Mouse (Mus musculus): ENCODE data around the gene Ly86.

The Ly86 gene

DNA sequence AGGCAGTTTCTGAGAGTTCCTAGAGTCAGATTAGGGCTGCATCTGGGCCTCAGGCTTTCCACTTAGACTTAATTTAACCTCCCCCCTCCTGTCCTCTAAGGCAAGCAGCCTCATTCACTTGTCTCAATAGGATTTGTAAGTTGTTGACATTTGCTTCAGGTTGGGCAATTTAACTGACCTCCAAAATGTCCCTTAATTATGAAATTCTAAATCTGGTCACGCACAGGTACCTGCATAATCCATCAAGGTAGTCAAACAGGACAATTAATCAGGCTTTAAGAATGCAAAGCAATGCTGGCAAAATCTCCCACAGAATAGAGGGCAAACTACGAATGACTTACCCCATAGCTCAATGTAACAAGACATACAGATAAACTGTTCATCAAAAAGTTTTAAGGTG is 8.0 kb downstream of the Ly86 start:
- no peak for DNase-seq (ENCODE audit: low read depth, low spot score)

DNA sequence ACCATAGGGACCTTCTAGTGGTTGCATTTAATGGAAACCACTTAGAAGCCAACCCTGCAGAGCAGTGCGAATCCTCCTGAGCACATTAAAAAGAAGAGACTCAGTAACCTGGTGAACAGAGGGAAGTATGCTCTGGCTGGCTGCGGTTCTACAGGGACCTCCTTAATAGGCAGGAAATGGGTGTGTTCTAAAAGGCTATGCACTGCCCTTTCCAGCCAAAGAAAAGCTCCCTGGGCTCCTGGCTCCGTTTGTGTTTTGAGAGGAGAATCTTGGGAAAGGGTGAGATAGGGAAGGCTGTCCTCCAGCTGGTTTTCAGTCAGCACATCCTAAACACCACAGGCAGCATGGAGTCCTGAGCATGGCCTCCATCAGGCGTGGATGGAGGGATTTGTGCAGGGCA is 8.9 kb downstream of the Ly86 start:
- DNase-seq (ENCODE audit: low read depth, low spot score), result no peak

DNA sequence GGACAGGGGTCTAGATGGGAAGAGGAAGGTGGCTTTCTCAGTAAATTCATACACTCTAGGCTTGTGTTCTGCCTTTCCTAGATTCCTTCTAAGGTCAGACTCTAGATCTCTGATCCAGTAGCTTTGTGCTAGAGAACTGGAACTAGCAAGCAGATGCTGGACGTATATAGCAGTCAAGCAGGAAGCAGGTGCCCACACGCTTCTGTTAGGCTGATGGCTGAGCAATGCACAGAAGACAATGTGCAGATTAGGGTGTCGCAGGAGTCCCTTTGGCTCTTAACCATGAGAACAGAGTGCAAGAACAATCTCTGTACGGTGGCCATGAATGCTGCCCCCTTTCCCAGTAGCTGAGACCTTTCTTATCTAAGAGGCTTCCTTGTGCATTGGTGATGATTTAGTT is 9.4 kb downstream of the Ly86 start:
- DNase-seq (ENCODE audit: low read depth, low spot score), result no peak

DNA sequence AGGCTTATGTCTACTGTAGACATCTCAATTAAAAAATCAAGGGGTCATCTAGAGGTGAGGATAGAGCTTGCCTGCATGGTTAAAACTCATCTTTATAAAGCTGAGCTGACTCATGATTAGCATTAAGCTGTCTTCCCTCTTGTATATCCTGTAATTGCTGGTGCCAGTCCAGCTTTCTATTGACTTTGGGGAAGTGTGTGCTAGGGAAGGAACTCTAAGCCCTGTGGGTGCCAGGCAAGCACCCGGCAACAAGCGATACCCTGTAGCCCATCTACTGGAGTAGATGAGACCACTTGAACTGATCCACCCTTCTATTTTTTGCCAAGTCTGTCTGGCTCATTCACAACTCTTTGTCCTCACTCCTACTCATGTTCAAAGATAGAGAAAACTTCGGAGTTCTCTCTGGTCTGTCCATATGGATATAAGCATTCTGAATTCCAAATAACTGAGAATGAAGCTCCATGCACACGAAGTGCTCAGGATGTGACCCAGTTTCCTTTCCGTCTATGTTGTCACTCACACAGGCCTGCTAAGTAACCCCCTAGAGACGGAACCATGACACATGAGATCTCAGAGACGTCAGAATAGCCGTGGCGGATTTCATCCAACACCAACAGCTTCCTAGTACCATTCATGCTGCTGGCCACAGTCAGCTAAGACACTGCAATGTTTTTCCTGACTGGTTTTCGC is 10.8 kb downstream of the Ly86 start:
- DNase-seq (ENCODE audit: low read depth, low spot score), result no peak

DNA sequence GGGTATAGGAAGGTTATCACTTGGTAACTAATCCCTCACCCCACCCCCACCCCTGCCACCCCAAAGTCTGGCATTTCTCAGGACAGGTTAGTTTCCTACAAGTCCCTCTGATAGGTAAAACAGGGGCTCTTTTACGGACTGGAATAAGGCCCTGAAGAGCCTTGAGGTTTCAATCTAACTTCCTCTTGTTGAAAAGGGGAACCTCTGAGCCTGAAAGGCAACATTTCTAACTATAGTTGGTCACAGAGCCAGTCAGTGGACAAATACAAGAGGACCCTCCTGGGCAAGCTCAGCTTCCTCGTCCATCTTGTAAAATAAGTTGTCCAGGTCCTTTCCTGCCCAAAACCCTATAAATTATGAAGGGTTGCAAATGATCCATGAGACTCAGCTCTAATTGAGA is 11.5 kb downstream of the Ly86 start:
- DNase-seq (ENCODE audit: low read depth, low spot score), result no peak

DNA sequence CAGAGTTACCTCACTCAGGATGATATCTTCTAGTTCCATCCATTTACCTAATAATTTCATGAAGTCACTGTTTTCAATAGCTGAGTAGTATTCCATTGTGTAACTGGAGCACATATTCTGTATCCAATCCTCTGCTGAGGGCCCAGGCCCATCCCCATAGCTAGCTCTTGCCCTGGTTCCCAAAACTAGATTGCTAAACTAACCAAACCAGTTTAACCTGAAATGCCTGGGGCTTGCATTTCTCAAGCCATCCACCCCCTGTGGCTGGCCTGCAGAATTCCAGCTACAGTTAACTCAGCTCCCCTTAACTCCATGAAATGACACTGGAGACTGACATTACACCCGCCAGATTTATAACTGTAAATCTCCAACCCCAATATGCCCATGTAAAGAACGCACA is 13.1 kb downstream of the Ly86 start:
- no peak for DNase-seq (ENCODE audit: low read depth, low spot score)

DNA sequence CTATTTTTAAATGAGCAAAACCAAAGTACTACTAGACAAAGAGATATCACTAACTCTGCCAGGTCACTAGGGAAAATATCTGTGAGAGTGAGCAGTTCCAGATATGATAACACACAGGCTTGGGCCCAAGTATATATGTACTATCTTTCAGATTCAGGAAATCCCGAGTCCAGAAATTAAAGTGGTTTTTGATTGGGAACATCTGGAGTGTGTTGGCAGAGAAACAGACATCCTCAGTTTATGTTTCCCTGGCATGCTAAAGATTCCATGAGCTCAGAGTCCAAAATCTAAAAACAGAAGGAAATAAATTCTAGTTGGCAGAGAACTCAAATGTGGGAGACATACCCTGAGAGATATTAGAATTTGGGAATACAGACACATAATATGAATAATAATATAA is 16.2 kb downstream of the Ly86 start:
- no peak for DNase-seq (ENCODE audit: low read depth, low spot score)

DNA sequence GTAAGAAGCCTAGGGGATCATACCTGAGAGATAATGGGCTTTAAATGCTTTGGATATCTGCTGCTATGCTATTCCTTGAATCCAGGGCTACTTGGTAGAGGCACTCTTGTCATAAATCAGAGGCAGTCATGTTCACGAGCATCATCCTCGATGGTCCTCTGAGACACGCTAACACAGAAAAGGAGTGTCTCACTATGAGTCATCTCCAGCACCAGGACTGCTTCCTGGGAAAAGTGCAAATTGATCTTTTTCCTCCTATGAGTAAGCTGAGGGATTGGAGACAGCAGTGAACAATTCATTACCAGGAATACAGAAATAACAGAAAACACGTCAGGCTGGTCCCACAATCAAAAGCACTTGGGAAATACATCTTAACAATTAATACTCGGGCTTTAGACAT is 19.3 kb downstream of the Ly86 start:
- no peak for DNase-seq (ENCODE audit: low read depth, low spot score)

DNA sequence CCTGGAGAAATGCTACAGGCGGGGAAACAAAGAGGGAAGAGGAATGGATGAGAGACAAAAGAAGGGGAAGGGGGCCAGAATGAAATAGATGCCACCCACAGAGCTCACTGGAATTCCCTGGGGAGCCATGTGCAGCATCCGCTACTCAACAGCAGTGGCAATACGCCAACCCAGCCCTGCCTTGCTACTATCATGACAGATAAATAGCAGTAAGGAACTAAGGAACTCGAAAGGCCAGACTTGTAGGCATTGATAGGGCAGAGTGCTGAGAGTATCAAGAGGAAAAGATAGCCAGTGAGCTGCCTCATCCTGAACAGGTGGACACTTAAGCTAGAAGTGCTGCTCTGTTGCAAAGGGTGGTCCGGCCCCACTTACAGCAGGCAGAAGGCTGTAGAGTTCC is 31.4 kb downstream of the Ly86 start:
- DNase-seq (ENCODE audit: low read depth, low spot score), result peak; percentile 10

DNA sequence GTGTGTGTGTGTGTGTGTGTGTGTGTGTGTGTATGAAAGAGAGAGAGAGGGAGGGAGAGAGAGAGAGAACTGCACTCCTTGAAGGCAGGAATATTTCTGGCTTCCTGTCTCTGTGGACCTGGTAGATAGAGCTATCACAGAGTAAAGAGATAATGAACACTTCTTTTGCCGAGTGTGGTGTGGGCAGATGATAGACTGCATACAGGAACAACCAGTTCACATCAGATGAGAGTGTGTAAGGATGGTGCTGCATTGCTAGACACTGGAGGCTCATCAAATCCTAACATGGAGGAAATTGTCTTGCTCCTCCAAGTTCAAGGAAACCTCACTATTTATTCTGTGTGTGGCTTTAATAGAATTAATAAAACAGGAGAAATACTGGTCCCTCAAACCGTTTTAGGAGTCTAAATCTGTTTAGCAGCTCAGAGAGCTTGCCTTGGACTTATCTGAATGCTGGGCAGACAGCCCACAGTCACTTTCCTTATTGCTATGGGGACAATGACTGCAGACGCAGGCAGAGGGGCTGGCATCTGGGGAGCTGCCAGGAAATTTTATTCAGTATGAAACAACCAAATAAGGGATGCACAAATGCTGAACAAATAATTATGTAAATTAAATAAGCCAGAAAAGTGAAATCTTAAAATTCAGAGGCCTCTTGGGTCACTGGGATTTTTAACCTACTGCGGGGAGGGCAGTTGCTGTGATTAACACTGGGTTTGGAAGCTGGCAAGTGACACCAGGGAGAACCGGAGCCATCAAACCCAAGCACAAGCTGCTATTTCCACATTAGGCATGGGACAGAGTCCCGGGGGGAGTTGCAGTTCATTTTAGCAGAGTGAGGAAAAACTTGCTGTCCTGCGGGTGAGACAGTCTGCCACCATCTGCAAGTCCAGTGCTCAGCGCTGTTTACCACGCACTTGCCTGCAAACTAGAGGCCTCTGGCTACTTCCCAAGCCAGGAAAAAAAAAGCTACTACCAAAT is 43.5 kb downstream of the Ly86 start:
- no peak for DNase-seq (ENCODE audit: low read depth, low spot score)

DNA sequence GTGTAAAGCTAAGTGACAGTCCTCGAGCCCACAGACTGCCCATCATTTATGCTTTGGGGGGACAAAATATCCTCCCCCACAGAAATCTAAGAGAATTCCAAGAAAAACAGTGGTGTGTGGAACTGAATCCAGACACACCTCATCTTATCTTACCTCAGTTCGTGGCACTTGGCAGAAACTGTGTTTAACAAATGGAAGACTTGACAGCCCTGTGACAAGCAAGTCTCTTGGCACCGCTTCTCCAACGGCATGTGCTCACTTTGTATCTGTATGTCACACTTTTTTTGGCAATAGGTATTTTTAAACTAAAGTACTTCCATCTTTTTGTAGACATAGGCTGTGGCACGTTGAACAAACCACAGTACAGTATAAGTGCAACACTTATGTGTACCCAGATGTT is 44.3 kb downstream of the Ly86 start:
- no peak for DNase-seq (ENCODE audit: low read depth, low spot score)

DNA sequence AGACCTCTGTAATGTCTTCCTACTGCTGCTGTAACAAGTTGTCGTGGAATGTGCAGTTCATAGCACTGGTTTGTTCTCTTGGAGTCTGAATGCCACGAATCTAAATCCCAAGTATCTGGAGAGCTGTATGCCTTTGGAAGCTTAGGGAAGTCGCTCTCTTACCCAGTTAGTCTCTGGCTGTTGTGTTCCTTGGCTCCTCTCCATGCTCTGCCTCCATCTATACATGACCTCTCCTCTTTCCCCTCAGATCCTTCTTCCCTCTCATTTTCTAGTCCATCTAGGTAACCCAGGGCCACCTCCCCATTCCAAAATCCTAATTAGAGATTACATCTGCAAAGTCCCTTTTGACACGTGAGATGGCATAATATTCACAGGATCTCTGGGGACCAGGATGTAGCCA is 53.8 kb downstream of the Ly86 start:
- DNase-seq (ENCODE audit: low read depth, low spot score), result no peak

DNA sequence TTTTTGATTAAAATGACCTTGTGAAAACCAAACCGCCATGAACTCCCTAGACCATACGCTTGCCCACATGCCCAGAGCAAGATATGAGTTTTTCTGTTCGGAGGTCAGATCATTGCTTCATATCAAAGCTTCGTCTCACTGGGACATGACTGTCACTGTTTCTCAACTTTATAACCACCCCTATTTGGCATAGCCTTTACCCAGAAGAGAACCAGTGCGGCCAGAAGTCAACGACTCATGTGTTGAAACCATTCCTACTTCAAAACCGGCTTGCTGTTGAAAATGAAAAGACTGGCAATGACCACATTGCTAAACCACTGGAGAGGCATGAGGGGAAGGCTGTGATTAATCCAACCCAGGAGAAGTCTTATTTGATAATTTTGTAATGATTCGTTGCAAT is 54.3 kb downstream of the Ly86 start:
- no peak for DNase-seq (ENCODE audit: low read depth, low spot score)

DNA sequence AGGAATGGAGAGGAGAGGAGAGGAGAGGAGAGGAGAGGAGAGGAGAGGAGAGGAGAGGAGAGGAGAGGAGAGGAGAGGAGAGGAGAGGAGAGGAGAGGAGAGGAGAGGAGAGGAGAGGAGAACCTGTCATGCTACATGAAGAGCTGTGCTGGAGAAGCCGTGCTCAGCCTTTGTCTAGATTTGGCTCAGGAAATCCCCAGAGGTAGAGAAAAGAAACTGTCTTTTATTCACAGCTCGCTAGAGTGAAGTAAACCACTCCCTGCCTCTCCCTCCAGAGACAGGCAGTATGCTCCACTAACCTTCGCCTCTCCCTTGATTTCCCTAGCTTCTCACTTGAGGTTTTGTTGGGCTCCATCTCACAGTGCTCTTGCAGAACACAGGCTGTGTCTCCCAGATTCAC is 57.4 kb downstream of the Ly86 start:
- no peak for DNase-seq (ENCODE audit: low read depth, low spot score)

DNA sequence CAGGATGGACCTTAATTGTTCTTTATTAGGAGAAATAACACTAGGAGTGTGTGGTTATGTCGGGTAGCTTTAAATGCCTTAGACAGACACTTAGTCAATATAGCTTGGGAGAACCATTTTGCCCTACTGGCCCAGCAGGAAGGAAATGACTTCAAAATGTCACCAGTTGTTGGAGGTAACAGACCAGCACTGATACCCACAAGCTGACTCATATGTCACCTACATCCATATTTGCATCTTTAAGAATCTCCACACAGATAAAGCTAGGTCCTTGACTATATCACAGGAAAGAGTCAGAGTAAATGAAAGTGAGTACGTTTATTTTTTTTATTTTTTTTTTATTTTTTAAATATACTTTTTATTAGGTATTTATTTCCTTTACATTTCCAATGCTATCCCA is 58.7 kb downstream of the Ly86 start:
- DNase-seq (ENCODE audit: low read depth, low spot score), result no peak

DNA sequence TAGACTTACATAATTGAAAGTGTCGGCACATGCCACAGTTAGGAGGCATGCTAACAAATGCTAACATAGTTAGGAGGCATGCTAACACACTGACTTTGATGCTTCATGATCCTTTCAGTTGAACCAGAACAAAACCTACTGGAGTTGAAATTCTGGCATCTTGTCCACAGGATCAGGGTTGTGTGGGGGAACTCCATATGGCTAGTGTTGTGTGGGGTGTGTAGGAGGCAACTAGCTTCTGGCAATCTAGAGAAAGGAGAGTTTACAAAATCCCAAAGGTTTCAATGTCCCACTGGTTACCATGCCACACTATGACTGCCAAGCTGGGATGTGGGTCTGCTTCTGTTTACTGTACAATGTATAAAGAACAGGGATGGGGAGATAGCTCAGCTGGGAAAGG is 70.7 kb downstream of the Ly86 start:
- DNase-seq (ENCODE audit: low read depth, low spot score), result no peak

DNA sequence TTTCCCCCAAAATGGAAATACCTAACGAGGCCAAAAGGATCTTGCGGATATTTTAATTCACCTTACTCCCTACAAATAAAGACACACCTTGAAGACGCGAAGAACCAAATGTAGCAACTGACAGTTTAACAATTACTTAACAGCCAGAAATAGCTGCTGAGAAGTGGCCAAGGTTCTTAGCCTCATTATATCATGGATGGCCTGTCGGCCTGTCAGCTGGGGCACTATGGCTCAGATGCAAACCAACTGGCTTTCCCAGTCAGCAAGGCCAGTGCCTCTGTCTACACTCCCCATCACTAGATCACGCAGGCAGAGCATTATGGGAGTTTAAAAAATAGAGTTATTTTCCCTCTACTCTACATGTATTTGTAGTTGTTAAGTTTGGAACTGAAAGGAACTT is 78.4 kb downstream of the Ly86 start:
- no peak for DNase-seq (ENCODE audit: low read depth, low spot score)

DNA sequence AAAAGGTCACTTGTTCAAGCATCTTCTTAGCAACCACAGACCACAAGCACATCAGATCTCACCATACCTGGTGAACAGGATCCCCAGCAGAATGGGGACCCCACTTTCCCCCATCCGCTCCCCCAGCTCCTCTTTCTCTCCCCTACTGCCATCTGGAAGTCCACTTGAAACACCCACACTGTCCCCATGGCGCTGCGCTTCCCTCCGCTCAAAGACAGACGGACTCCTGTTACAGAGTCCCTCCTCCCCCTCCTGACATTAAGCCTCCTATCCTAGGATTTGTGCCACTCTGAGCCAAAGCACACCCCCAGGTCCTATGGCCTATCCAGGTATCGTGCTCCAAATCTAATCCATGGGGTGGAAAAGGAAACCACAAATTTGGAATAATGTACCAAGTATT is 79.9 kb downstream of the Ly86 start:
- DNase-seq (ENCODE audit: low read depth, low spot score), result no peak

DNA sequence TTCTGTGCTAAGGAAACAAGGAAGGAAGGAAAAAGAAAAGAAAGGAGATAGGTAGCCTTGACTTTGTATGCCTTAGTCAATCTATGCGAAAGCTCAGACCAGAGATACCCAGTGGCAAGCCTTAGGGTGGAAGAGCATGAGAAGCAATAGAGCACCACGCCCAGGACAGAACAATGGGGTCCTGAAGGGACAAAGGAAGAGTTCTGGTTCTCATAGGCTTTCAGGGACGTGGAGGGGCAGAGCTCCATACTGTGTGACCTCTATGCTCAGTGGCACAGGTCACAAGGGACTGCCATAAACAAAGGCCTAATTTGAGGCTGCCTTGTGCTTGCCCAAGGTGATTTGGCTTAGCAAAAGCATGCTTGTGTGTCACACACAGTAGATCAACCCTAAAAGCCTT is 80.4 kb downstream of the Ly86 start:
- DNase-seq (ENCODE audit: low read depth, low spot score), result no peak

DNA sequence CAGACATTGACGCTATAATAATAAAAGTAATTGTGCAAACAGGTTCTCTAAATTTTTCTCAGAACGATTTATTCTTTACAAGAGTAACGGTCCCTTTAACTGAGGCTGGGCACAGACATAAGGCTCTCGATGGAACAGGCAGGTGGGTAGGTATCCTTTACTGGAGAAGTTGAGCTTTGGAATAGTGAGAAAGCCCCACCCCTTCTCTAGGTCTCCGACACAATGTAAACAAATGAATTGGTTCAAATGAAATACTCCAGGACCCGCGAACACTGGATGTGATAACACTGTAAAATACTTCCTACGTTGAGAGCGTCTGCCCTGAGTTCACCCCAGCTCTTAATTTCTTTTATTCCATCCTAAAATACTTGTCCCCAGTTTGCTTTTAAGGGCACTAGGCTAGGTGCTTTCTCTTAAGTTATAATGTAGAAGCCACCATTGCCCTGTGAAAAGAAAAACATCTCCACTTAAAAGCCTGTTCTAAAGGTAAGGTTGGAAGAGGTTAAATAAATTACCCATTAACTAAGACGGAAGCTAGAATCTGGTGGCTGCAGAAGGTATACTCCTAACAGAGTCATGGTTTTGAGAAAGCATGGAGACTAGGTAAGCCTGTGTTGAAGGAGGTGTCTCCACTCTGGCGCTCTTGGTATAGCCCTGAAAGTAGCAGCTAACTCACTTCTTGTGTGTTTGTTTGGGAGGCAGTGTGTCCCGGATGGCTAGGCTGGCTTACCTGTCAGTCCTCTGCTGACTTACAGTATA is 81.7 kb downstream of the Ly86 start:
- DNase-seq (ENCODE audit: low read depth, low spot score), result no peak

DNA sequence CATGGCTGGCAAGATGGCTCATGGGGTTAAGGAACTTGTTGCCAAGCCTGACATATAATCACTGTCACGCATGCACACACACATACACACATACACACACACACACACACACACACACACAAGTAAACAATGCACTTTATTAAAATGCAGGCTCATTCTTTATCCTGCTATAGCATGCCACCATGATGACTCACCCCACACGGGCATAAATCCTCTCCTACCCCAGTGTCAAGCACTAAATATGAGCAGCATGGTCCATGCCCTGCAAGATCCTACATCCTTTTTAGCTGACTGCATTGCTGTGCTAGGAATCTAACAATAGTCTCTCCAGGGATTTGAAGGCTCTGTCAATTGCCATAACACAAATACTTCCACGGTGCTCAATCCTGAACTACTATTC is 83.5 kb downstream of the Ly86 start:
- DNase-seq (ENCODE audit: low read depth, low spot score), result no peak

DNA sequence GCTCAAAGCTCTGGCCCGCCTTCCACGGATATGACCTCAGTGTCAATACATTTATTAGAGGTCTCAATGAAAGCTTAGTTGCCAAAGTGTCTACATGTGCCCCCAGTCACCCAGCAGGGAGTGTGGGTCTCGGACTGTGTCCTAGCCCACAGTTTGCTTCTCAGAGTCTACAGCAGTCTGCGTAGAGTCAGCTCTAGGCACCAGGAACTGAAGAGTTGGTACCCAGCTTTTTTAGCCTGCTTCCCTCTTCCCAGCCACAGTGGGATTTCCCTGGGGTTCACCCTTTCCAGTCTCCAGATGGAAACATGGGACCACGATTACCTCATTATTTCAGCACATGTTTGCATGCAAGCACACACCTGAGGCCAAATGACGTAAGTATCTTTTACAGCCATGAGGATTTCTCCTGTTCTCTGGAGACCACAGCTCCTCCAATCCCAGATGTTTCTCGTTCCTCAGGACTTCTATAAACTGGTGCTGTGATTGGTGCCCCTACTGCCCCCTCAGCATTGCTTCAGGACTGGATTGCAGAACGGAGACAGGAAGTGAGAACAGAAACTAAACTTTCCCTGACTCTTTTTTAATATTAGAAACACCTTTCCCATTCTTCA is 84.8 kb downstream of the Ly86 start:
- DNase-seq (ENCODE audit: low read depth, low spot score), result no peak

Data from mesoderm, embryonic 11.5 days (tissue).